Mouse (Mus musculus) urinary bladder, postnatal 14 days (tissue): ENCODE data around the gene Txnrd2.

Experiments
- DNase-seq: peaks from one replicate; pipeline ENCODE4 v3.0.0; 2021; ENCODE audit warnings: low spot score

The Txnrd2 gene

GRCm38 (mm10) chr16:18393595-18393994, 32.6 kb upstream of the Txnrd2 start:
- no peak for DNase-seq

DNA sequence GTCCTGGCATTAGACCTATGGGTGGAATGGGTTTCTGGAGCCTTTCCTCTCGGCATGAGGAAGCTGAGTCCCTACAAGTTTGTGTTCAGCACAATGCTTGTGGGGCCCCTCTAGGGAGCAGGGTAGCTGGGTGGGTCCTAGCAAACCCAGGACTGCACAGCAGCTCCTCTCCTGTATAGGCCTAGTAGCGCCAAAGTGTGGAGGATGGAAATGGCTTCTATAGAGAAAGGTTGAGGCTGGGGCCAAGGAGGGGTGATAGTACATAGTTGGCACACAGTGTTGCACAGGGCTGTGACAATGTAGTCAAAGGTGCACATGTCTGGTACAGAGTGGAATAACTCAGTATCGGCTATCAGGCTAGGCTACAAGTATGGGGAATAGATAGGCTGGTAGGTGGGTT, 32.1 kb upstream of the Txnrd2 start:
- no peak for DNase-seq

DNA sequence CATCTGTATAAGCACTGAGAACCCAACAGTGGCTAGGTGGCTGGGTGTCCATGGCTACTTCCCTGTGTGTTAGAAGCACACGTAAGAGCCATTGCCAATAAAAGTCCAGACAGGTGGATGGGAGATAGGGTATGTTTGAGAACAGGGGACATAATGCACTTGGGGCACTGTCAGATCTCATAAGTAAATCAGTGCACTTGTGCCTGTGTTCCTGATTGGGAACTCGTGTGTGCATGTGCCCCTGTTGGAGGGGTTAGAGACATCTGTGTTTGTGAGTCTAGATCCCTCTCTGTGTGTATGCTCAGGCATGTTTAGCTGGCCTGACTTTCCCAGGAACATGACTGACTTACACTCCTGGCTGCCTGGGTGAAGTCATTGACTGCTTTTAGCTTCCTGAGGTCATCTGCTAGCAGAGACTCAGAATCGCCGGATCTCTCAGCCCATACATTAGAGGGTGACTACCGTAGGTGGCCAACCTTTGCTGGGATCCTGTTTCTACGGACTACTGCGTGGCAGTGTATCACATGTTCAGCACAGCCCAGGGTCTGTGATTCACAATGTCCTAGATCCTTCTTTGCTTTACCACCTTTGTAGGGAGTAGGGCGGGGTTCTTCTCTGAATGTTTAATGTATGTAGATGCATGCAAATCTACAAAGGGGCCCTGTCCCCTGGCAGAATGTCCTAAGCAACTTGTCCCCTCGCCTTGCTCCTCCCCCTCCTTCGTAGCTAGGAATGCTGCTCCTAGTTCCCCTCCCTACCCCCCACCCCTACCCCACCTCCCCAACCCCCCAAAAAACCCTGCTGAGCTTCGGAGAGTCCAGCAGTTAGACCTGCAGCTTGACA, 31.2 kb upstream of the Txnrd2 start:
- no peak for DNase-seq

DNA sequence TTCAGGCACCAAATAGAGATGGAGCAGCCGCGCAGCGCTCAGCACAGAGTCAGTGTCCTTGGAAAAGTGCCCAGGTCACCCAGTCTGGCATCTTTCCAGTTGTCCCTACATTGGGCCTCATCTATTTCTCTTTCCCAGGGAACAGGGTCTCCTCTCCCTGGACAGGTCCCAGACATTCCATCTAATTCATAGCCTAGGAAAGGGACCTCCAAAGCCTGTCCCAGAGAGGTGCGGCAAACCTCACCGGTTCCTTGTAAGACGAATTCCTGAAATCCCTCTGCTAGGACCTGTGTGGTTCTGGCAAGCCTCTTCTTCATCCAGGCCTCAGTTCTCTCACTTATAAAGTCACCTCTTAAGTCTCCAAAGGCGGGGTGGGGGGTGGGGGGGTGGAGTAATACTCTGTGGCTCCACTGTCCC, 30.6 kb upstream of the Txnrd2 start:
- DNase-seq = no peak

GRCm38 (mm10) chr16:18396201-18396600, 30.0 kb upstream of the Txnrd2 start:
- DNase-seq = peak; percentile 77

DNA sequence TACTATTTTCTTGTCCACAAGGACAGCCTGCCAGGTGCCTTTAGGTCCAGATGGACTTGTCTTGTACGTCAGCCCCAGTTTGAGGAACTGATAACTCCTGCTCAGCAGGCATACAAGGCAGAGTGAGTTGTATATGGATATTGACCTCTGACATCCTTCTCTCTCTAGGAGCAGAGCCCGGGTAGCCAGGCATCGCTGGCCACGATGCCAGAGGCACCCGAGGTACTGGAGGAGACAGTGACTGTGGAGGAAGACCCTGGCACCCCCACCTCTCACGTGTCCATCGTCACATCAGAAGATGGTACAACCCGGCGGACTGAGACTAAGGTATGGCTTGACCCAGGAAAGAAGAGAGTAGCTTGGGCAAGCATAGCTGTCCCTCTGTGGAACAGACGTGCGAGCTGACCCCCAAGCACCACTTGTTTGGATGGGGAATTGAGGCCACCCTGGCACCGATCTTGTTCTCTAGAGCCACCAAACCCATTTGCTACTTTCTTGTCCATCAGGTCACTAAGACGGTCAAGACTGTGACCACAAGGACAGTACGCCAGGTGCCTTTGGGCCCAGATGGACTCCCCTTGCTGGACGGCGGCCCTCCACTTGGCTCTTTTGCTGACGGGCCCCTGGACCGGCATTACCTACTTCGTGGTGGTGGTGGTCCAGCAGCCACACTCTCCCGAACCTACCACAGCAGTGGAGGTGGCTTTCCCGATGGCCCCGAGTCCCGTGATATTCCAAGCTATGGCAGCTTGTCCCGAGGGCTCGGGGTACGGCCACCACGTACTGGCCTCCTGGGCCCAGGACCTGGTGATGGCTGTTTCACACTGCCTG, 29.2 kb upstream of the Txnrd2 start:
- DNase-seq = no peak

DNA sequence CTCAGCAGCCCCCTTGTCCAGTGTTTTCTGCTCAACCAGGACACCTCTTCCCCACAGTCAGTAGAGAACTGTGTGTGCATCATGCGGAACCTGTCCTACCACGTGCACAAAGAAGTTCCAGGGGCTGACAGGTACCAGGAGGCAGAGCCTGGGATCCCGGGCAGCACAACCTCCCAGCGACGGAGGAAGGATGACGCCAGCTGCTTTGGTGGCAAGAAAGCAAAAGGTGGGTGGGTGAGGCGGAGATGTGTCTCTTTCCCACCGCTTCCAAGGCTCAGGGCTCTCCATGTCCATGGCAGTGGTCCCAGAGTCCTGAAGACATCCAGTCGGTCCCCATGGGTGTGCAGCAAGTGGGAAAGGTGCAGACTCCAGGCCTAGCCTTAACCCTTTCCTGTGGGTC, 26.2 kb upstream of the Txnrd2 start:
- no peak for DNase-seq

DNA sequence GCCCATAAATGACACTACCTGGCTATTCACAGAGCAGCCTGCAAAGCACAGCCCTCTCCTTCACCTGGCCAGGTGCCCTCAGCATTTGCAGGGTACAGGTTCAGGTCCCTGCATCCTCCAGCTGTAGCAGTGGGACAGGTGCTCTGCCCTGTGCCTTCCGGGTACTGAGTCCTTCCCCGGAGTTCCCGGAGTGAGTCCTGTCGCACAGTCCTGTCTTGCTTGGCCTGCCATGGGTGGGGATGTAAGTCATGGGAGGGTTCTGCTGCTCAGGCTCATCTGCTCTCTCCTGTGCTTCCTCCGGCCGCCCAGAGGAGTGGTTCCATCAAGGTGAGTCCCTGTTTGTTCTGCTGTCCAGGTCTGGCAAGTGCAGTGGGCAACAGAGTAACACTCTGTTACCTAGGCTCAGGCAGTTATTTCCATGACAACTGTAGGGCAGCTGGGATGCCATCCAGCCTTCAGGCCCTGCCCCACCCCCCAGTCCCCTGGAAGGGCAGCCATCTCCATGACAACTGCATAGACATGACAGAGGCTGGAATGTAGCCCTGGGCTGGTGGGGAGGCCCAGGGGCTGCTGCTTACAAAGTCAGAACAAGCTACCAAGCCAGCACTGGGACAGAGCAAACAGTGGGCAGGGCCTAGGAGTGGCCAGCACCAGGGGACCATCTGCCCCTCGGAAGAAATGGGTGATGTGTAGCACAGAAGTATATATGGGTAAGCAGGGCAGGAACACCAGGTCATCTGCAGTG, 25.5 kb upstream of the Txnrd2 start:
- DNase-seq = no peak

- DNase-seq = no peak
These were observed 22.9 kb upstream of the Txnrd2 start for GRCm38 (mm10) chr16:18403285-18403684.

DNA sequence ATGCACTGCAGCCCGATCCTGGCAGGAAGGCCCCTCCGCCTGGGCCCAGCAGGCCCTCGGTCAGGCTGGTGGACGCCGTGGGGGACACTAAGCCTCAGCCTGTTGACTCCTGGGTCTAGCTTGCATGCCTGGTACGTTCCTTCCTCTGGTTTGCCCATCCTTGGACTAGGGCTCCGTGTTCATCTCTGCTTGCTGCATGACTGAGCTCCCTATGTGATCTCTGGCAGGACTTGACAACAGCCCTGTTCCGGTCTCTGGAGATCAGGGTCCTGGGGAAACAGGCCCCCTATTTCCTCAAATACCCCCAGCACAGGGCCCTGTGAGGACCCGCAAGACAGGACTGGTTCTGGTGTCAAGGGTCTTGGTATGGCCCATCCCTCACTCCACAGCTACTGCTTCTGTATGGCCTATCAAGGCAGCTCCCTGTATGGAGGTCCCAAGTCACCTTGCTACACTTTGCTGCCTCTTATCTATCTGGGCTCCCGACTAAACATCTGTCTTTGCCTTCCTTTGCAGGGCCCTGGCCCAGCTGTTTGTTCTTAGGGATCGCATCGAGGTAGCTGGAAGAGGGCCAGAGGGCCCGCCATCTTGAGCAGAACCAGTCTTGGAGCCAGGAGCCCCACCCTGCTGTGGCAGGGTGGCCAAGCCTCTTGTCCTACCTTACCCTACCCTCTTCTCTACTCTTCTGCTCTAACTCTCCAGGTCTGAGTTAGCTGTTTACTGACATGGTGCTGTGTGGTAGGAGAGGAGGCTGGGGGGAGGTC, 20.9 kb upstream of the Txnrd2 start:
- DNase-seq = no peak

GRCm38 (mm10) chr16:18405876-18406275, 20.3 kb upstream of the Txnrd2 start:
- DNase-seq = no peak

DNA sequence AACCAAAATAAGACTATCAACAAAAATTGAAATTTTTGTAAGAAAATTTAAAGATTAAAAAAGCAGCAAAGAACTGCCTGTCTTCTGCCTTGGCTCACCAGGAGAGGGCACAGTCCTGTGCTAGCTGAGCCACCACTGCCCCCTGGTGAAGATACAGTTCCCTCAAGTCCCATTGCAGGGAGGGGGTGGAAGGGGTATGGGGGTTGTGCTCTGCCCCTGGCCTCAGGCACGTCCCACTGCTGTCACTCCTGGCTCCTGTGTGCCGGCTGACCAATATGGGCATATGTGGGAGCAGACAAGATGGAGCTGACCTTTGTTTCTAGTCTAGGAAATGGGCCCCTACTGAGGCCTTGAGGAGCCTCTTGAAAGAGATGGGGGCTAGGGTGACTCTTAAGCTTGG, 19.9 kb upstream of the Txnrd2 start:
- peak; percentile 71 for DNase-seq

- DNase-seq = no peak
These were observed 18.3 kb upstream of the Txnrd2 start for GRCm38 (mm10) chr16:18407912-18408311.

DNA sequence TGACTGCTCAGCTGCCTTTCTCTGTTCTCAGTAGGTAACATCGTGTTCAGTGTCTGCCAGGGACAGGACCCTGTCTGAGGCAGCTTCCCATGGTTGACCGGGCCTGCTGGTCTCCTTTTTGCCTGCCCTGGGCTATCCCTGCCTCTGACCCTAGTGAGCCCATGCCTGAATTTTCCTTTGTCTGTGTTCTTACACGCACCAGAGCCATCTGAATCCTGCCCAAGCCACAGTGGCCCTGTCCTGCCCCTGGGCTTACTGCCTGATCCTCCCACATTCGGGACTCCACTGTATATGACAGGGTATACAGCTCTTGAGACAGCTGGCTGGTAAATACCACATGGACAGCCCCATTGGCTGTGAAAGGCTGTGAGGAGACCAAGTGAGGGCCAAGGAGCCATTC, 16.4 kb upstream of the Txnrd2 start:
- DNase-seq = no peak

- no peak for DNase-seq
These were observed 15.8 kb upstream of the Txnrd2 start for GRCm38 (mm10) chr16:18410418-18410817.

GRCm38 (mm10) chr16:18411026-18411649, 15.0 kb upstream of the Txnrd2 start:
- DNase-seq = no peak

DNA sequence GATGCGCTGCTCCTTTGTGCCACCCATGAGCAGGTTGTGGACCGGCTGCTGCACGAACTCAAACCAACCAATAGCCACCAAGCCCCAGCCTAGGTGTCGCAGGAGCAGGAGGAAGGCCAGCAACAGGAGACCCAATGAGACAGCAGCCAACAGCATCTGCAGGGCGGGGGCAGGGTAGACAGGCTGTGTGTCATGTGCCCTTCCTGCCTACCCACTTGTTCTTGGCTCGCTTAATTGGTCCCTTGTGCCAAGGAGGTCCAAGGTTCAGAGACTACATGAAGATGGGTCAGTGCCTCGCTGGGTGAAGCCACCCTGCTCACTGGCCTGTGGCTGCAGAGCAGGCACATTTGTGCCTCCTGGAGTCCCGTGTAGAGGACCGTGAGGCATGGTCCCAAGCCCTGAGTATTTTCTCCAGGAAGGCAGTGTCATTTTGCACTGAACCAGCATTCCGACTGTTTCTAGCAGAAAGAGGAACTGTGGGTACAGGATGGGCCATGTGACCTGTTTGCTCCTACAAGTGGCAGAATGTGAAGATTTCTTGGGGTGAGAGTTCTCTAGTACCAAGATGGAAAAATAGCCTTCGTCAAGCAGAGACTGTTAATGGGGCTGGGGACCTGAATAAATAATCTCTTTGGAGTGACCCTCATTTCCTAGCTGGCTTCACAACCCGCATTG, 14.2 kb upstream of the Txnrd2 start:
- peak; percentile 31 for DNase-seq

GRCm38 (mm10) chr16:18413032-18413816, 13.0 kb upstream of the Txnrd2 start:
- DNase-seq = no peak

GRCm38 (mm10) chr16:18416094-18416761, 10.0 kb upstream of the Txnrd2 start:
- DNase-seq = peak; percentile 65
